Mouse (Mus musculus): ENCODE measurements around the gene Hectd4. TPM values are rescaled to one million over a fixed set of nuclear protein-coding genes. Genes with fewer than 3 reads are reported as not detected.

The Hectd4 gene
- polyA plus RNA-seq, 1 experiment from 2014 or later, result 5.8 TPM

- peaks cover 68% of the 10 kb centered on the region for H3K36me3 ChIP-seq (ENCODE audit: control insufficient read depth, insufficient read depth, low read length)
- no peak for ATAC-seq (ENCODE audit: insufficient number of reproducible peaks, insufficient read depth, low FRiP score, low read depth)
- no peak overlapping the region for H3K27ac ChIP-seq (replicated peaks in 1 of 2; ENCODE audit: control insufficient read depth in 1 of 2, insufficient read depth in 1 of 2, low read depth in 2 of 2, low read length in 2 of 2)
- WGBS, result 89% methylated on average over 2 of the region's 2 CpGs
- H3K9ac ChIP-seq (ENCODE audit: low read length), result no peak overlapping the region
- H3K4me2 ChIP-seq (ENCODE audit: low read length), result no peak overlapping the region
- no peak overlapping the region for H3K4me3 ChIP-seq (ENCODE audit: control insufficient read depth in 1 of 2, insufficient read depth in 1 of 2, low read depth in 1 of 2, low read length in 2 of 2)
- no peaks in the 10 kb centered on the region for H3K9me3 ChIP-seq (ENCODE audit: control insufficient read depth, low read length)
- no peaks in the 10 kb centered on the region for H3K27me3 ChIP-seq (ENCODE audit: control insufficient read depth, insufficient read depth, low read length)
- H3K4me1 ChIP-seq (ENCODE audit: control insufficient read depth in 2 of 2, insufficient read depth in 2 of 2, low read length in 2 of 2), result peaks cover 0 to 4% of the 10 kb centered on the region in 2 experiments; a peak in 1 of 4 replicates
Measured at GRCm38 (mm10) chr5:121287213-121287612, 67.2 kb downstream of the Hectd4 start.

GRCm38 (mm10) chr5:121290289-121290688 is 70.3 kb downstream of the Hectd4 start:
- Histone ChIP-seq H3K4me3 (ENCODE audit: control insufficient read depth in 1 of 2, insufficient read depth in 1 of 2, low read depth in 1 of 2, low read length in 2 of 2) (no peak overlapping the region), H3K9ac (ENCODE audit: low read length) (no peak overlapping the region), H3K9me3 (ENCODE audit: control insufficient read depth, low read length) (no peaks in the 10 kb centered on the region), H3K4me1 (ENCODE audit: control insufficient read depth in 2 of 2, insufficient read depth in 2 of 2, low read length in 2 of 2) (no peaks in the 10 kb centered on the region), H3K36me3 (ENCODE audit: control insufficient read depth, insufficient read depth, low read length) (peaks cover 83% of the 10 kb centered on the region), H3K27ac (replicated peaks in 1 of 2; ENCODE audit: control insufficient read depth in 1 of 2, insufficient read depth in 1 of 2, low read depth in 2 of 2, low read length in 2 of 2) (no peak overlapping the region), H3K4me2 (ENCODE audit: low read length) (no peak overlapping the region), H3K27me3 (ENCODE audit: control insufficient read depth, insufficient read depth, low read length) (no peaks in the 10 kb centered on the region)
- no peak for ATAC-seq (ENCODE audit: insufficient number of reproducible peaks, insufficient read depth, low FRiP score, low read depth)
- WGBS, result 94% methylated on average over 3 of the region's 3 CpGs

- no peak overlapping the region for H3K9ac ChIP-seq (ENCODE audit: low read length)
- WGBS, result 65% methylated on average over 16 of the region's 16 CpGs
- no peak overlapping the region for H3K4me2 ChIP-seq (ENCODE audit: low read length)
- no peaks in the 10 kb centered on the region for H3K27me3 ChIP-seq (ENCODE audit: control insufficient read depth, insufficient read depth, low read length)
- H3K4me1 ChIP-seq (ENCODE audit: control insufficient read depth in 2 of 2, insufficient read depth in 2 of 2, low read length in 2 of 2), result no peaks in the 10 kb centered on the region
- no peak for ATAC-seq (ENCODE audit: insufficient number of reproducible peaks, insufficient read depth, low FRiP score, low read depth)
- no peaks in the 10 kb centered on the region for H3K9me3 ChIP-seq (ENCODE audit: control insufficient read depth, low read length)
- no peak overlapping the region for H3K4me3 ChIP-seq (ENCODE audit: control insufficient read depth in 1 of 2, insufficient read depth in 1 of 2, low read depth in 1 of 2, low read length in 2 of 2)
- H3K36me3 ChIP-seq (ENCODE audit: control insufficient read depth, insufficient read depth, low read length), result peaks cover 89% of the 10 kb centered on the region
- no peak overlapping the region for H3K27ac ChIP-seq (replicated peaks in 1 of 2; ENCODE audit: control insufficient read depth in 1 of 2, insufficient read depth in 1 of 2, low read depth in 2 of 2, low read length in 2 of 2)
Measured at GRCm38 (mm10) chr5:121292309-121293165, 72.5 kb downstream of the Hectd4 start.

DNA sequence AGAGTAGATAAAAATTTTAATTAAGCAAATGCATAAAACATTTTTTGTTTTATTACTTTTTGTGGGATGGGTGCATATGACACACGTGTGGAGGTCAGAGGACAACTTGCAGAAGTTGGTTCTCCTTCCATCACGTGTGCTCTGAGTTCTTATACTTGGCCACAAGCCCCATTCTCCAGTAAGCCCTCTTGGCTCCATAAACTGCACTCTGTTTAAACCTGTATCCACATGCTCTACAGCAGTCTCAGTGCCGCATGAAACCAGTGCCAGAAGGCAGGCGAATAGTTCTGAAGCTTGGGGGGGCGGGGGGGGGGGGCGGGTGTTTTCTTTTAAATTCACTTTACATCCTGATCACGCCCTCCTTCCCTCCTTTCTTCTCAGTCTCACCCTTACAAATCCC is 85.0 kb downstream of the Hectd4 start:
- ATAC-seq (ENCODE audit: insufficient number of reproducible peaks, insufficient read depth, low FRiP score, low read depth), result no peak
- Histone ChIP-seq H3K4me1 (ENCODE audit: control insufficient read depth in 2 of 2, insufficient read depth in 2 of 2, low read length in 2 of 2) (no peaks in the 10 kb centered on the region), H3K27me3 (ENCODE audit: control insufficient read depth, insufficient read depth, low read length) (no peaks in the 10 kb centered on the region), H3K9me3 (ENCODE audit: control insufficient read depth, low read length) (no peaks in the 10 kb centered on the region), H3K4me3 (ENCODE audit: control insufficient read depth in 1 of 2, insufficient read depth in 1 of 2, low read depth in 1 of 2, low read length in 2 of 2) (no peak overlapping the region), H3K9ac (ENCODE audit: low read length) (no peak overlapping the region), H3K27ac (replicated peaks in 1 of 2; ENCODE audit: control insufficient read depth in 1 of 2, insufficient read depth in 1 of 2, low read depth in 2 of 2, low read length in 2 of 2) (no peak overlapping the region), H3K4me2 (ENCODE audit: low read length) (no peak overlapping the region), H3K36me3 (ENCODE audit: control insufficient read depth, insufficient read depth, low read length) (peaks cover 100% of the 10 kb centered on the region)
- 89% methylated on average over 7 of the region's 7 CpGs for WGBS

- Histone ChIP-seq H3K4me3 (ENCODE audit: control insufficient read depth in 1 of 2, insufficient read depth in 1 of 2, low read depth in 1 of 2, low read length in 2 of 2) (no peak overlapping the region), H3K9me3 (ENCODE audit: control insufficient read depth, low read length) (no peaks in the 10 kb centered on the region), H3K27ac (replicated peaks in 1 of 2; ENCODE audit: control insufficient read depth in 1 of 2, insufficient read depth in 1 of 2, low read depth in 2 of 2, low read length in 2 of 2) (no peak overlapping the region), H3K9ac (ENCODE audit: low read length) (no peak overlapping the region), H3K36me3 (ENCODE audit: control insufficient read depth, insufficient read depth, low read length) (peaks cover 100% of the 10 kb centered on the region), H3K4me1 (ENCODE audit: control insufficient read depth in 2 of 2, insufficient read depth in 2 of 2, low read length in 2 of 2) (no peaks in the 10 kb centered on the region), H3K4me2 (ENCODE audit: low read length) (no peak overlapping the region), H3K27me3 (ENCODE audit: control insufficient read depth, insufficient read depth, low read length) (no peaks in the 10 kb centered on the region)
- 86% methylated on average over 3 of the region's 3 CpGs for WGBS
- ATAC-seq (ENCODE audit: insufficient number of reproducible peaks, insufficient read depth, low FRiP score, low read depth), result no peak
Measured at GRCm38 (mm10) chr5:121307620-121308019, 87.6 kb downstream of the Hectd4 start.

DNA sequence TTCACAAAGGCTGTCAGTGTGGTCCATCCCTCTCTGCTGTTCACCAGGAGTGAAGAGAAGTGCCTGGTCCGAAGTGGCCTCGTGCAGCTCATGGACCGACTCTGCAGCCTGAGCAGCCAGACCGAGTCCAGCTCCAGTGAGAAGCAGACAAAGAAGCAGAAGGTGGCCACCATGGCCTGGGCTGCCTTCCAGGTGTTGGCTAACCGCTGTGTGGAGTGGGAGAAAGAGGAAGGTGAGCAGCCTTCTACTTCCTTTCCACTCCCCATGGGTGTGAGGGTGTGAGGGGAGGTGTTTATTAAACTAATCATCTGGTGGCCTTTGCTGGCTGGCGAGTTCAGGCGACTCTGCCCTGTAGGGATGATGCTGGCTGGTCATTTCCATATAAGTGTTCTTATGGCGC is 91.6 kb downstream of the Hectd4 start:
- no peak overlapping the region for H3K4me2 ChIP-seq (ENCODE audit: low read length)
- no peaks in the 10 kb centered on the region for H3K9me3 ChIP-seq (ENCODE audit: control insufficient read depth, low read length)
- H3K27ac ChIP-seq (replicated peaks in 1 of 2; ENCODE audit: control insufficient read depth in 1 of 2, insufficient read depth in 1 of 2, low read depth in 2 of 2, low read length in 2 of 2), result no peak overlapping the region
- H3K4me3 ChIP-seq (ENCODE audit: control insufficient read depth in 1 of 2, insufficient read depth in 1 of 2, low read depth in 1 of 2, low read length in 2 of 2), result no peak overlapping the region
- WGBS, result 94% methylated on average over 8 of the region's 8 CpGs
- peaks cover 100% of the 10 kb centered on the region for H3K36me3 ChIP-seq (ENCODE audit: control insufficient read depth, insufficient read depth, low read length)
- H3K4me1 ChIP-seq (ENCODE audit: control insufficient read depth in 2 of 2, insufficient read depth in 2 of 2, low read length in 2 of 2), result no peaks in the 10 kb centered on the region
- H3K27me3 ChIP-seq (ENCODE audit: control insufficient read depth, insufficient read depth, low read length), result no peaks in the 10 kb centered on the region
- H3K9ac ChIP-seq (ENCODE audit: low read length), result no peak overlapping the region
- ATAC-seq (ENCODE audit: insufficient number of reproducible peaks, insufficient read depth, low FRiP score, low read depth), result no peak

- Histone ChIP-seq H3K4me1 (ENCODE audit: control insufficient read depth in 2 of 2, insufficient read depth in 2 of 2, low read length in 2 of 2) (no peaks in the 10 kb centered on the region), H3K36me3 (ENCODE audit: control insufficient read depth, insufficient read depth, low read length) (peaks cover 100% of the 10 kb centered on the region), H3K27ac (replicated peaks in 1 of 2; ENCODE audit: control insufficient read depth in 1 of 2, insufficient read depth in 1 of 2, low read depth in 2 of 2, low read length in 2 of 2) (no peak overlapping the region), H3K27me3 (ENCODE audit: control insufficient read depth, insufficient read depth, low read length) (no peaks in the 10 kb centered on the region), H3K4me3 (ENCODE audit: control insufficient read depth in 1 of 2, insufficient read depth in 1 of 2, low read depth in 1 of 2, low read length in 2 of 2) (no peak overlapping the region), H3K9me3 (ENCODE audit: control insufficient read depth, low read length) (no peaks in the 10 kb centered on the region), H3K9ac (ENCODE audit: low read length) (no peak overlapping the region), H3K4me2 (ENCODE audit: low read length) (no peak overlapping the region)
- no peak for ATAC-seq (ENCODE audit: insufficient number of reproducible peaks, insufficient read depth, low FRiP score, low read depth)
- WGBS, result 88% methylated on average over 10 of the region's 10 CpGs
Measured at GRCm38 (mm10) chr5:121313764-121314474, 93.9 kb downstream of the Hectd4 start.
